Mouse (Mus musculus) adrenal gland, postnatal 10 days (tissue): Measurements from ENCODE around the gene Cyb5r2. TPM values are rescaled to one million over a fixed set of nuclear protein-coding genes. Genes with fewer than 3 reads are reported as not detected.
A peak's percentile ranks its signal among the peaks of the same experiment; 100 is the strongest.

Source experiments
- DNase-seq: peaks from one replicate; pipeline ENCODE4 v3.0.0; 2021; ENCODE audit warnings: mixed read lengths
- long read RNA-seq, 2 experiments: library from polyadenylated mRNA; stranded (forward); transcript quantifications; one replicate each; pipeline ENCODE4 v2.0.0; 2021
- total RNA-seq, 2 experiments: library from RNA; stranded (reverse); gene quantifications; 2 replicates each; pipeline ENCODE4 v1.2.3; 2021

Cyb5r2 gene
- total RNA-seq = not detected
- long read RNA-seq, experiment 1 = 0 reads
- long read RNA-seq, experiment 2 = 0 reads

- DNase-seq = peak; percentile 40
Observed at GRCm38 (mm10) chr7:107757308-107758151, at the start of gene Cyb5r2. Cyb5r2 (minus strand) TSS chr7:107758032.

GRCm38 (mm10) chr7:107802138-107802537, 44.3 kb upstream of the Cyb5r2 start:
- DNase-seq = no peak

- DNase-seq = no peak
Observed at GRCm38 (mm10) chr7:107801108-107801507, 43.3 kb upstream of the Cyb5r2 start, which contains the start of gene Ovch2. Ovch2 (minus strand) TSS chr7:107801208.

GRCm38 (mm10) chr7:107796500-107796899, 38.7 kb upstream of the Cyb5r2 start:
- no peak for DNase-seq

- peak; percentile 9 for DNase-seq
Observed at GRCm38 (mm10) chr7:107787977-107788620, 30.3 kb upstream of the Cyb5r2 start.

GRCm38 (mm10) chr7:107779611-107780010, 21.8 kb upstream of the Cyb5r2 start:
- DNase-seq = no peak

- DNase-seq = no peak
Observed at GRCm38 (mm10) chr7:107778216-107778615, 20.4 kb upstream of the Cyb5r2 start.

- DNase-seq = no peak
Observed at GRCm38 (mm10) chr7:107770812-107771211, 13.0 kb upstream of the Cyb5r2 start.

- DNase-seq = no peak
Observed at GRCm38 (mm10) chr7:107756748-107757147, 1.1 kb downstream of the Cyb5r2 start.

- no peak for DNase-seq
Observed at GRCm38 (mm10) chr7:107755905-107756304, 1.9 kb downstream of the Cyb5r2 start.

GRCm38 (mm10) chr7:107752031-107752520, 5.8 kb downstream of the Cyb5r2 start:
- DNase-seq = no peak

- DNase-seq = no peak
Observed at GRCm38 (mm10) chr7:107749721-107750120, 8.1 kb downstream of the Cyb5r2 start.

- DNase-seq = peak; percentile 37
Observed at GRCm38 (mm10) chr7:107749270-107749669, 8.6 kb downstream of the Cyb5r2 start.

GRCm38 (mm10) chr7:107747954-107748353, 9.9 kb downstream of the Cyb5r2 start:
- DNase-seq = peak; percentile 77

GRCm38 (mm10) chr7:107747476-107747875, 10.4 kb downstream of the Cyb5r2 start:
- DNase-seq = no peak

- DNase-seq = no peak
Observed at GRCm38 (mm10) chr7:107746036-107746435, 11.8 kb downstream of the Cyb5r2 start.

GRCm38 (mm10) chr7:107745111-107745510, 12.7 kb downstream of the Cyb5r2 start:
- no peak for DNase-seq

- no peak for DNase-seq
Observed at GRCm38 (mm10) chr7:107744454-107744853, 13.4 kb downstream of the Cyb5r2 start.

GRCm38 (mm10) chr7:107742963-107743465, 14.8 kb downstream of the Cyb5r2 start:
- no peak for DNase-seq

GRCm38 (mm10) chr7:107738726-107739125, 19.1 kb downstream of the Cyb5r2 start:
- DNase-seq = peak; percentile 25

GRCm38 (mm10) chr7:107733162-107733561, 24.7 kb downstream of the Cyb5r2 start:
- DNase-seq = no peak

- no peak for DNase-seq
Observed at GRCm38 (mm10) chr7:107730587-107730986, 27.2 kb downstream of the Cyb5r2 start.

- no peak for DNase-seq
Observed at GRCm38 (mm10) chr7:107727538-107727937, 30.3 kb downstream of the Cyb5r2 start.
